Mouse (Mus musculus) neutrophil, adult 5-6 weeks (primary cell): ENCODE measurements around the gene Srek1ip1. TPM values are rescaled to one million over a fixed set of nuclear protein-coding genes. Genes with fewer than 3 reads are reported as not detected.

Experiments
- ATAC-seq: fragments of 151-379, 151-347 bp; 2 replicates; pipeline ENCODE4 v1.8.0; 2017; ENCODE audit warnings: mild to moderate bottlenecking, moderate TSS enrichment; ENCODE audit not compliant: insufficient number of reproducible peaks, poor library complexity, low FRiP score, severe bottlenecking; ENCODE audit errors: extremely low read depth
- total RNA-seq: library from RNA; stranded (forward); fragments of 200-1000 nt; gene quantifications from 2 replicates; pipeline ENCODE4 v1.2.3, GENCODE M21; 2017

Gene Srek1ip1
- 14.2 and 15.5 TPM in 2 replicates for total RNA-seq

DNA sequence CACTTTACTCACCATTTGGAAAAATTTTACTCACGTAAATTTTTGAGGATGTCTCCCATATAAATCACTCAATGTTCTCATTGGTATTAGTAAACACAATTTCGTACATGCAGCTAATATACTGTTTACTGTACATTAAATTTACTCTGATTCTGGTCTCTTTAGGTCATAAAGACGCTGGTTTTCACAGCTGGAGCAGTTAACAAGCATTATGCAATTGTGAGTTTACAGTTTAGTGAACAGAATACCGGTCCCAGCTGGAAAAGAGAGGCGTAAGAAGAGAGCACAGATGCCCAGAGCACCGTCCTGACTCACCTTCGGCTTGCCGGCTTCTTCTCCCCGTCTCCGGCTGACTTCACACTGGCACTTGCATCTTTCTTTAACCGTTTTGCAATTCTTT lies at the start of gene Srek1ip1:
Gene Srek1ip1 (plus strand): TSS at position 301 of the 400 bp plus-strand sequence.
- ATAC-seq, result no peak

DNA sequence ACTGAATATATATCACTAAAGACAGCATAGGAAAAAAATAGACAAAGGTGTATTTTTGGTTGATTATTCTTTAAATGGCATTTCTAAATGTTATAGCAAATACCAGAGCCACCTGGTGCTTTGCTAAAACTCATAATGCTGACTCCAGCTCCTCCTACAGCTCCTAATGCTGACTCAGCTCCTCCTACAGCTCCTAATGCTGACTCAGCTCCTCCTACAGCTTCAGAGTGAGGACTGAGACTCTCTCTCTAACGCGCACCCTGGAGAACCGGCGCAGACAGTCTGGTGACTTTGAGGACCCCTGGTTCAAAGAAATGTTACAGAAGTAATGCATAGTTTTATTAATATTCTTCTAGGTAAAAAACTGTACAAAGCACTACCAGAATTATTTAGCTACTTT lies 49.4 kb upstream of the Srek1ip1 start:
- ATAC-seq, result no peak

DNA sequence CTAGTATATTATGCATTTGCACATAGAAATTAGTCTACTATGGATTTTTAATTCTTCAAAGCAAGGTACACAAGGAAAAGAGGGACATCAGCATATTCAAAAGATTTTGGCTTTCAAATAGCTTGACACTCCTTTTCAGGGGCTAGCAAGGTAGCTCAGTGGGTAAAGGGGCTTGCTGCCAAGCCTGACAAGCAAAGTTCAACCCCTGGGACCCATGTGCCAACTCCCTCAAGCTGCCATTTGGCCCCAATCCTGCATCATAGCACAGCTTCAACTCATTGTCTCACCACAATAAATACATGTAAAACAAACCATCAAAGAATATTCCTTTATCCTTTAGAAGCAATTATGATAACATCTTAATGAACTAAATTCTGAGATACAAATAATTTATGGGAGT lies 45.3 kb upstream of the Srek1ip1 start:
- no peak for ATAC-seq

DNA sequence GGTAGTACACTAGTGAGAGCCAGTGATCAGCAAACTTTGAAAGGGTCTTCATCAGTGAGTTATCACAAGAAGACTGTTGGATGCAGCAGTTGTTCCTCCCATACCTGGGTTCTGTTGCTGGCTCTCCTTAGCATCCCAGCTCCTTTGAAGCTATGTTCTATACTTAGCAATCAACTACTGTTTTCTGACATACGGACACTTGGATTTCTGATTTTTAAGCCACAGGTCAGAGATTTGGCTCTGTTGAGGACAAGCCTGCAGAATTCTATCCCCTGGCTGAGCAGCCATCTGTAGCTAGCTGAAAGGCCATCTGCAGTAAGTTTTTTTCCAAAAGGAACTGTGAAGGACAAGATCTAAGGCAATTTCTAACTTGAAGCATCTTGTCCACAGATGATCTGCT lies 32.9 kb upstream of the Srek1ip1 start:
- ATAC-seq, result no peak

DNA sequence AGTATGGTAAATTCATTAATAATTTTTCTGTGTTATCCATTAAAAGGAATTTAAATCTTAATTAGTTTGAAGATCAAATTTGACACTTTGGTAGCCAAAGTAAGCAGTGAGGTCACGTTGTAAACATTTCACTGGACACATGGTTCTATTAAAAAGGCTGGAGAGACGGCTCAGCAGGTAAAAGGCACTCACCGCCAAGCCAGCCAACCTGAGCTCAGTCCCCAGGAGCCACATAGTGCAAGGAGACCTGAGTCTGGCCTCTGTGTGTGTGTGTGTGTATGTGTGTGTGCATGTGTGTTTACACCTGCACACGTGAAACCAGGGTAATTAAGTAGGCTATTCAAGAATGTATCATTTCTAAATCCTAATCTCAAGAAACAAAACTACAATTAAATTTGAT lies 29.9 kb upstream of the Srek1ip1 start:
- no peak for ATAC-seq

DNA sequence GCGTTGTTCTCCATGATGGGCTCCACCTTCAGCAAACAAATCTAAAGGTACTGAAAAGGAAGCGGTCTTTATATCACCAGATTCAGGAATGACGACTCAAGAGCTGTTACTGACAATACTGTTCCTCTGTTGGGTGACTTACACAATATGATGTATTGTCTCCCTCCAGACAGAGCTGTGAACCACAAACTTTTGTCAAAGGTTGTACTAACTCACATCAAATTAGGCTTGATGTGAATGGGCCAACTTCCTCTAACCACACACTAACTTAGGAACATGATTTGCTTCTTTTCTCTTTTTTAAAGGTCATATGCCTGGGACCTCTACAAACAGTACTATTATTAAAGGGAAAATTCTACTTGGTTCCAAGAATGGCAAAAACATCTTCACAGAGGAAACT lies 29.1 kb upstream of the Srek1ip1 start:
- no peak for ATAC-seq

DNA sequence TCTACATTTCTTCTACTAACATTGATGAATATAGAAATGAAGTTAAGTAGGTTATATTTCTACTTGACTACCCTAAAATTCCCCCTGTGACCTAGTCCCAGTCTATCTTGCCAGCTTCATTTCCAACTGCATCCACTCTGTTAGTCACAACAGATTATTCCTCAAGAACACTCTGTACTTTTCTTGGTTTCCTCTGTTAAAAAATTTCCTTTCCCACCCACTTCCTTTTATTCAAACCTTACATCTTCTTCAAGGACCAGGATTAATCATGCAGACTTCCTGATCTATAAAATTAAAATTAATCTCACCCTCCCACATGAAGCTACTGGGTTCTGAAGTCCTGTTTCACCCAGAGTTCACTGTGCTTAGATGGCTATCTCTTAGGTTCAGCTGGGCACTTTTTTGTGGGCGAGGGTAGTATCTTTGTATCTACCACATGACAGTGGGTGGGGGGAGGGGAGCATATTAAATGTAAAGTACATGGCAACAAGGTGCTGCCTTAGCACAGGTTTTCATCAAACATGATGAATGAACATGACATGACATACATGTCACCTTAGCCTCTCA lies 13.1 kb upstream of the Srek1ip1 start:
- no peak for ATAC-seq

DNA sequence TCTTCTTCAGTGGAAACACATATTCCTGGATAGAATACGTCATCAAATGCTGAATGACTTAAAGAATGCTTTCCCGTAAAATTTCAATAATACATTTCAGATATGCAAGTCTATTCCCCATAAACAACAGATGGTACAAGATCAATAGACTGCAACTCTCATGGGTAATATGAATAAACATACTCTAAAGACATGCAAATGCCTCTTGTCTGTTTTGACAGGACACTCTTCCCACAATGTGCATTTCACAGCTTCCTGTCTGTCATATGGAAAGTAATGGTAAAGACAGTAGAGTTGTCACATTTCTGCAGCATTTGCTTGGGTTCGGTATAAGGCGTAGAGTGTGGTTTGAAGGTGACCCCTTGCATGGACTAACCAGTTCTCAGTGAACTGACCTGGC lies 5.0 kb upstream of the Srek1ip1 start:
- ATAC-seq, result no peak

DNA sequence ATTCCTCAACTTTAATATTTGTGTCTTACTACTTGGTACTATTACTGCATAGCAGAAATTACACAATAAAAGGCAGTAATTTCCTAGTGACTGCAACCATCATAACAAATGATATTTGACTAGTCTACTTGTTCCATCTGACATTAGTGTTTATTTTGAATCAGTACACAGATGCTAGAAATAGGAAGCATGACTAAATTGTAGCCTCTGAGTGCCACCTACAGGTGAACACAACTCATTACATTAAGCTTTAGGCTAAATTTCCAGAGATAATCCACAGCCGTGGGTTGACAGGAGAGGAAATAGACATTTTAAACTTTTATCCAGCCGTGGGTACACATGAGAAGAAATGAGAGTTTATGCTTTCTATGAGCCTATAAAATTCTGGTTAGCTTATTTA lies 2.6 kb upstream of the Srek1ip1 start:
- peak; percentile 94 for ATAC-seq

DNA sequence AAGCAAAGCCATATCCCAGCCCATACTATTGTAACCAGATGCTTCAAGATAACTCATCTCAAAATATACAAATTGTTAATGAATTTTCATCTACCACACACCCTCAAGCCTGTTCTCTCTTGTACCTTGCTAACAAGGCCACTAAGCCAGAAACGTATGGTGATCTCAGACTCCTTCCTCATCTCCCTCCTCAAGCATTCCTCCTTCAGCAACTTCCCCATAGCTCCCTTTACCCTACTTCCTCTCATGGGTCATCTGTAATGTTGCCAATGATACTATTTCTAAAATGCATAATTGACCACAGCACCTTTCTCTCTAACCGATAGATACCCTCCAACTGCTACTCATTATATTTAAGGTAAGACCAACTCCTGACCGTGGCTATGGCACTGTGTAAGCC lies 2.1 kb downstream of the Srek1ip1 start:
- 0 out of 2 replicates have a peak, but pooled peaks have one; percentile 17 for ATAC-seq

DNA sequence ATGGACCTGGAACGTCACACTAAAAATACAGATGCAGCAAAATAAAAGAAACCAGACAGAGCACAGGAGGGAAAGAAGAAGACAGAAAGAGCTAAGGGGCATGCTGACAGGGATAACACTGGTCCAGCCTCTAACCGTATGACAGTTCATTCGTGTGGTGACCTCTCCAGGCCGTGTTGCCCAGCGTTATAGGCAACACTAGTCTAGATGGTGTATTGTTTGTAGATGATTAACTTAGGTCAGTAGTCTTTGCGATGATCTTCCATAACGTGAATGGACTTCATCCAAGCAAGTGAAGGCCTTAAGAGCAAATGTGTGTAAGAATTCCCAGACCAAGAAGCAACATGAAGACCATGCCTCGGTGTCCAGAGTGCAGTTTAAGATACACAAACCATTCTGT lies 6.8 kb downstream of the Srek1ip1 start:
- no peak for ATAC-seq

DNA sequence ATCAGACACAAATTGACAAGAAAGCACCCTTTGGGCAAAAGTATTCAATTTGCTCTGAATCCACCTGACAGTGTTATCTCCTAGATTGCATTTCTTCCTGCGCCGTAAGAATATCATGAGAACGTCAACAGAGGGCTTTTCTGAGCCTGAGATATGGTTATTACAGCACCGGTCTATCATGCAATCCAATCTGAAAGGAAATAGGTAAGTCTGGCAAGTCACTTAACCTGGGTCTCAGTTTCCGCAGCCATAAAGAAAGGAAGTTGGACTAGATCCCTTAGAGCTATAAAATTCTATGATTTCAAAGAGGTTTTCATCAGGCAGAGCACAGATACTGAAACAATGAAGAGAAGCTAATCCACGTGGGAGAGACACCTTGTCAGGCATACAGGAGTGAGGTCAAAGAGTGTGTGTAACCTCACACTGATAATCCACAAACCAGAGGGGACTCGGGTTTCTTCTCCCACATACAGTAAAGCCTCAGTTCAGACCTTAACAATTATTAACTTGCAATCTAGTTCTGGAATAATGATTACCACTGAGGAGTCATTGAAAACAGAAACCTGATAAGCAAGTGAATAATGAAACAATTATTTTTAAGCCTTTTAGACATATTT lies 7.4 kb downstream of the Srek1ip1 start:
- no peak for ATAC-seq

DNA sequence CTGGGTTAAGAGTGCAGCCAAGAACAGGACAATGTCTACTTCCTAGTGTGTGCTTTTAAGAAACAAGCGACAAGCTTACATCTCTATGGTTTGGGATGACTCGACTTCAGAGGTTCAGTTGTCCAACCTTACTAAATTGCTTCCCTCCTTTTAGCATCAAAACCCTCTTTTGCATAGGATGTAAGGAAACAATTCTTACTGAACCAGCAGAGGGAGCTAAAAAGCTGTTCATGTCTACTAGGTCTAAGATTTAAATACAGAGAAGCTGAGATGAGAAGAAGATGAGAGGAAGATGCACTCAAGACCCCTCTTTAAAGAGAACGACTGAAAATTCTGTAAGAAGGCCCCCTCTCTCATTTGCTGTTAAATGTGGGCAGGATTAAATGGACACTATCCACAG lies 13.4 kb downstream of the Srek1ip1 start:
- peak; percentile 53; the same call in 1 of the 2 replicates for ATAC-seq

DNA sequence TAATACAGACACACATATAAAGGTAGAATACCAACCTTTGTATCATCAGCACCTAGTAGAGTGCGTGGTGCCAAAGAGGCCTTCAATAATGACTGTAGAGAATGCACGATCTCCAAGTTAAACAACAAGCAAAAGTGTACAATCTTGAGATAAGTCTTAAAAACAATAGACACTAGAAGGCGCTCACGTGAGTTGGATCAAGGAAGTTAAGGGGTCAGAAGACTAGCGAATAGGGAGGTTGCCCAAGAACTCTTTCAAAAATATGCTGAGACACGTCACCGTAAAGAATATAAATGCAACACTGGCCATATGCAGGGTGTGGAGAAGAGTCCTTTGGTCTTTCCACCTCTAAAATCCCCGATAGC lies 24.0 kb downstream of the Srek1ip1 start:
- ATAC-seq, result peak; percentile 13; the same call in 1 of the 2 replicates

DNA sequence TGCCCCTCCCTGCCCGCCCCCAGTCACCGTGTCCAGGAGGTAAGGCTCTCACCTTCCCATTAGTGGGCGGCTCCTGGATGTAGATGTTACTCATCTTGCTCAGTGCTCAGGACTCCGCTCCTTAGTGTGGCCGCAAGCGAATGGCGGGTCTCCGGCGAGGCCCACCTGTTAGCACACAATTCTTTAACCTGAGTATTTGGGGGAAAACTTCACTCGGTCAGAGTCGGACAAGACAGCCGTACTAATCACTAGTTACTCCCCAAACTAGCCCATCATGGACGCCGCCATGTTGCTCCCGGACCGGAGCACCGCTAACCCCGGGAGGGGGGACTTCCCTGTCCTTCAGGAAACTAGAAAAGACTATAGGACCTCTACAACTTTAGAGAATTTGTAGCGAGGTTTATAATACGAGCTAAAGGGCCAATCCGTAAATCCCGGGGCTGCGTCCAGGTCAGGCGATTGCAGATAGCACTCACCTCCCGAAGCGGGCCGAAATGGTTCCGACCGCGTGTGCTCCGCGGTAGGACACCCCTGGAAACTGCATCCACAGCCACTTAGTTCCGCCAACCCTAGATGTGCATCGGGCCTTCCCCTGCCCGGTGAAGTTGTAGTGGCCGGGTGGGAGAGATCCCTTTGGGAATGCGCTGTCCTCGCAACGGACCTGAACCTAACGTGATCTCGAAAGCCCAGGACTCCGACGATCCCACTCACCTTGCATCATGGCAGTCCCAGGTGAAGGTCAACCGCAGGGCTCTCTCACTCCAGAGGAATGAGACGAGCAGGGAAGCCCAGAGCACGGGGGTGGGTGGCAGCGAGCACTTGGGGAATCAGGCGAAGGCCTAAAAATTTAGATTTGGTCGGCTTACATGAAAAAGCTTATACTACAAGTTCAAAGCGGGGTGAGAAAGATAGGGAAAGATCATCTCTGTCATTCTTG lies 24.6 kb downstream of the Srek1ip1 start, which contains the start of gene Cwc27:
Gene Cwc27 (minus strand): TSS at position 508 of the 937 bp plus-strand sequence.
- ATAC-seq, result peak; percentile 94

DNA sequence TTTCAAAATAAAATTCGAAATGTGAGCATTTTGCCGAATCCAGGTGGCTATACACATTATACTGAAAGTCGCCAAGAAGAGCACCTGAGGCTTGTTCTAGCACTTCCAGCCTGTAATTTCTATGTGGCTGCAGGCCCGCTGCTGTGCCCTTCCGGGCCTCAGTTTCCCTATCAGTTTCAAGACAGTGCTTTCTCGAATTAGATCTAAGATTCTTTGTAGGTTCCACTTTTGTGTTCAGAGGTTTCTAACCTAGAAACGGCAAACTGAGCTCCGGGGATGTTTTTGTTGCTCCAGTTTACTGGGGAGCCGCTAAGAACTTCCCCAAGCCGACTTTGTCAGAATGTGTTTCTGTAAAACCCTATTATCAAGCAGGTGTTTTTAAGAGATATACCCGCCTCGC lies 25.4 kb downstream of the Srek1ip1 start:
- ATAC-seq, result no peak

DNA sequence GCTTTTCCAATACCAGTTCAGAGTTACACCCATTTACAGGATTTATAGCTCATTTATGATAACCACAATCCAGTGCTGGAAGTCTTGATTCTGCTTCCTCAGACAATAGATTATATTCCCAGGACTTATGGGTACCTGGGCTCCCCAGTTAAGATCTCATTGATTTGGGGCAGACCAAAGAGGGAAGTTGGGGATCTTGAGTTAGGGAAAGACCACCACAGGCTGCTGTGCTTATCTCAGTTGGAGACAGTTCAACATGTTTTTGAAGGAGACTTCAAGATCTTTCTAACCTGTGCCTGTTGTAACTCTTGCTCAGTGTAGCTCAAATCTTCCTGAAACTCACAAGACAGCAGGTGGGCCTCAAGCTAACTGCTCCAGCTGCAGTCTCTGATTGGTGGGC lies 28.9 kb downstream of the Srek1ip1 start:
- ATAC-seq, result no peak

DNA sequence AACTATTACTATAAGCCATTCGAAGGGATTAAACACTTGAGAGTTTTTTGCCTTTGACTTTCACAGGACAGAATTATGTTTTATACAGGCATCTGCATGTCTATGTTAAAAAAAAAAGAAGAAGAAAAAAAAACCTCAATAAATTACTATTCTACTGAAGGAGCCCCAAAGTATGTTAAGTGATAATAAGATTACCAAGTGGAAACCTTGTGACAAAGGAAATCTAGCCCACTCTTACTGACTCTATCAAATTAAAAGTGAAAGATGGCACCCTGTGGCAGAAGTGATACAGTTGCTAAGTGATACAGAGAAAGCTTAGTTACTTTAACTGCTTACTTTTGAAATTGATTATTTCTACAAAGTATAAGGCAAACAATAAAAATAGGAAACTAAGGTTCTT lies 29.6 kb downstream of the Srek1ip1 start:
- no peak for ATAC-seq

DNA sequence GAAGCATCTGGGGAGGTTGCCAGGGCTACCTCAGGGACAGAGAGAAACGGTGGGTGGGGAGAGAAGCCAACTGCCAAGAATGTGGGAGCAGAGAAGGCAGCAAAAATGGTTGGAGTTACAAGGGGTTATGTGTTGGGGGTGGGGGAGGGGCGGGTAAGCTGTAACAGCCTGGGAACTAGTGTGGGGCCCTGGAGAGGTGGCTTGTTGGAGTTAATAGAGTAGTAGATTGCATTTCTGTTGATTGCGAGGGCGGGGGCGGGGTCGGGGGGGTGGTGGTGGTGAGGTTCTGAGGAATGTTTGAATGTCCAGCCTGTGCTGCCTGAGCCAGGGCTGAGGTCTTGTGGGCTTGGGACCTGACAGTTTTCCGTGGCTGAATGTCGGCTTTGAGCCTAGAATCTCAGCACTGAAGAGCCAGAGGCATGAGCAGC lies 30.1 kb downstream of the Srek1ip1 start:
- ATAC-seq, result no peak

DNA sequence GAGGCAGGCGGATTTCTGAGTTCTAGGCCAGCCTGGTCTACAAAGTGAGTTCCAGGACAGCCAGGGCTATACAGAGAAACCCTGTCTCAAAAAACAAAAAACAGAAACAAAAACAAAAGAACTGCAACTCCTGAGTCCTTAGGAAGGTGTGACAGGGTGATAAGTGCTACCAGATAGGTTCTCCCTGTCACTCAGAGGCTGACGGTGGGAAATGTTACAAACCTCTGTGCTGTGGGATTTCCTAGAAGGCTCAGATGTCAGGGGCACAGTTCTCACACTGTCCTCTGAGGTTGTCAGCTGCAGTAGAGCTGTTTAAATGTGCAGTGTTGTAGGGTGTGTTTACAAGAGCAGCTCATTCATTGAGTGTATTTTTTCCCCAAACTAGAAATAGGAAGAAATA lies 33.2 kb downstream of the Srek1ip1 start:
- ATAC-seq, result no peak
